Mouse (Mus musculus): ENCODE measurements around the gene Thoc5. TPM values are rescaled to one million over a fixed set of nuclear protein-coding genes. Genes with fewer than 3 reads are reported as not detected.

Thoc5 gene
- total and polyA plus RNA-seq, 2 experiments: 10.0 to 10.4 TPM

DNA sequence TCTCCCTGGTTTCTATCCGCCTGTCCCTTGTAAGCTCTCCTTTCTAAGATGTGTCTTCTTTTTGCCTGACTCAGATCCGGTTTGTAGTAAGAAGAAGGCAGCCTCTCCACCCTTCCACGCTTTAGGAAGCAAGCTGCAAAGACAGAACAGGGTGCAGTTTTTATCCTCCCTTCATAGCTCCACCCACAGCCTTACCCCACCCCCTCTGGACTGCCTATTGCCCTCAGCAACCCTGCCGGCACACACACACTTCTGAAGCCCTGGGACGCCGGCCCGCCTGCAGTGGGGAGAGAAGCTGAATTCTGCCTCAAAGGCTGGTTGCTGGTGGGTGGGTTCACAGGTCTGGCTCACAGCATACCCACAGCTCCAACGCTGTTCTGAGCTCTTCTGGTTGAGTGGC, 58.8 kb downstream of the Thoc5 start:
- Histone ChIP-seq H3K36me3 (ENCODE audit: control insufficient read depth, insufficient read depth, low read length) (no peaks in the 10 kb centered on the region), H3K79me2 (ENCODE audit: control insufficient read depth, insufficient read depth, low read length) (no peaks in the 10 kb centered on the region), H3K9ac (ENCODE audit: low read depth, low read length) (no peak overlapping the region), H3K27me3 (ENCODE audit: control insufficient read depth, insufficient read depth, low read length) (peaks cover 3% of the 10 kb centered on the region; the same call in 1 of the 2 replicates), H3K4me1 (ENCODE audit: control insufficient read depth, insufficient read depth, low read length) (no peaks in the 10 kb centered on the region), H3K4me3 (ENCODE audit: insufficient read depth, low read depth, low read length) (no peak overlapping the region), H3K27ac (replicated peaks; ENCODE audit: insufficient read depth, low read depth, low read length) (no peak overlapping the region)
- TF ChIP-seq CTCF (IDR thresholded peaks at IDR 0.05; ENCODE audit: low read depth, low read length): no peak
- TF ChIP-seq POLR2A (IDR thresholded peaks at IDR 0.05; ENCODE audit: extremely low read depth, insufficient read depth, low read length): no peak
- 8% methylated on average over 8 of the region's 8 CpGs for WGBS
- DNase-seq (ENCODE audit: extremely low read depth, low read depth, low spot score): no peak

DNA sequence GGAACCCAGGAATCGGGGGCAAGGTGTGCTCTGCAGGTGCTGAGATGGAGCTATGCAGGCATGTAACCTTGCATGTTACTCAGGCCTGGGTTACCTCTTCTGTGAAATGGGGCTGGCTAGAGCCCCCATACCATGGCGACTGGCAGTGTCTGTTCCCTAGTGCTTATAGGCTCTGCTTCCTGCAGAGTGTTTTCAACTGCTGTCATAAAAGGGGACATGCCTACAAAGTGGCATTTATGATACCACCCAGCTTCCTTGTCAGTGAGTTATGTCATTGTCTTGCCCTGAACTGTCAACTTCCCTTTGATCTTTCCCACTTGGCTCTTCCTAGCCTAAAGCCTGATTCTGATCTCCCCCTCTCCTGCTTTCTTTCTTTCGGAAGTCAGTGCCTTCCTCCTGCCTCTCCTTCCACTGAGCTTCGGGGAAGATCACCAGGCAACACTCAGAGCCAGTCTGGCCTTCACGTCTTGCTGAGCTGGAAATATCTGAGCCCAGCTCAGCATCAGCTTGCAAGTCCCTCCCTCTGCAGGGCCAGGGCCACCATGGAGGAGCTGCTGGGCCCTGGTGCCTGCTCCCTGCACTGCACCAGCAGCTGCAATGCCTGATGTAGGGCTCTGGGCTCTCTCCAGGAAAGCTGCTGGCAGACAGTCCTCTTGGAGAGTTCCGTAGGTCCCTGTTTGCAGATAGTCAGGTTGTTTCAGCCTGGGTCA, 68.1 kb downstream of the Thoc5 start:
- Histone ChIP-seq H3K9ac (ENCODE audit: low read depth, low read length) (no peak overlapping the region), H3K4me1 (ENCODE audit: control insufficient read depth, insufficient read depth, low read length) (no peaks in the 10 kb centered on the region), H3K4me3 (ENCODE audit: insufficient read depth, low read depth, low read length) (no peak overlapping the region), H3K79me2 (ENCODE audit: control insufficient read depth, insufficient read depth, low read length) (no peaks in the 10 kb centered on the region), H3K36me3 (ENCODE audit: control insufficient read depth, insufficient read depth, low read length) (no peaks in the 10 kb centered on the region), H3K27ac (replicated peaks; ENCODE audit: insufficient read depth, low read depth, low read length) (no peak overlapping the region), H3K27me3 (ENCODE audit: control insufficient read depth, insufficient read depth, low read length) (no peaks in the 10 kb centered on the region)
- no peak for DNase-seq (ENCODE audit: extremely low read depth, low read depth, low spot score)
- WGBS: 68% methylated on average over 6 of the region's 6 CpGs
- TF ChIP-seq POLR2A (IDR thresholded peaks at IDR 0.05; ENCODE audit: extremely low read depth, insufficient read depth, low read length) (no peak), CTCF (IDR thresholded peaks at IDR 0.05; ENCODE audit: low read depth, low read length) (no peak)

DNA sequence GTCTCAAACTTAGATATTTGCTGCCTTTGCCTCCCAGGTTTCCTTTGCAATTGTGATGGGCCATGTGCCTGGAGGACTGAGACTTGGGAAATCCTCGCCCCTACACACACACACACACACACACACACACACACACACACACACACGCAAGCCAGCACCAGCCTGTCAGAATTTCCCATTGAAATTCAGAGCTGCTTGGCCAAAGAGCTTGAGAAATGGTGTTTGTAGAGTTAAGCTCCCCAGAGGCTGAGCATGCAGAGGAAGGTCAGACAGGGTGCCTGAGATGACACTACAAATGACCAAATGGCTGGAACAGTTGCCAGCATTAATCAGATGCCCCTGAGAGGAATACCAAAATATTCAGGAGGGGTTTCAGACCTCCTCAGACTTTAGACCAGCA, 71.2 kb downstream of the Thoc5 start:
- no peak overlapping the region for H3K4me3 ChIP-seq (ENCODE audit: insufficient read depth, low read depth, low read length)
- TF ChIP-seq POLR2A (IDR thresholded peaks at IDR 0.05; ENCODE audit: extremely low read depth, insufficient read depth, low read length): no peak
- no peak for TF ChIP-seq CTCF (IDR thresholded peaks at IDR 0.05; ENCODE audit: low read depth, low read length)
- no peaks in the 10 kb centered on the region for H3K4me1 ChIP-seq (ENCODE audit: control insufficient read depth, insufficient read depth, low read length)
- H3K9ac ChIP-seq (ENCODE audit: low read depth, low read length): no peak overlapping the region
- H3K79me2 ChIP-seq (ENCODE audit: control insufficient read depth, insufficient read depth, low read length): no peaks in the 10 kb centered on the region
- H3K27ac ChIP-seq (replicated peaks; ENCODE audit: insufficient read depth, low read depth, low read length): no peak overlapping the region
- no peaks in the 10 kb centered on the region for H3K36me3 ChIP-seq (ENCODE audit: control insufficient read depth, insufficient read depth, low read length)
- WGBS: 75% methylated on average over 2 of the region's 2 CpGs
- DNase-seq (ENCODE audit: extremely low read depth, low read depth, low spot score): no peak
- H3K27me3 ChIP-seq (ENCODE audit: control insufficient read depth, insufficient read depth, low read length): no peaks in the 10 kb centered on the region

GRCm38 (mm10) chr11:4966888-4967287, 71.8 kb downstream of the Thoc5 start:
- Histone ChIP-seq H3K36me3 (ENCODE audit: control insufficient read depth, insufficient read depth, low read length) (no peaks in the 10 kb centered on the region), H3K79me2 (ENCODE audit: control insufficient read depth, insufficient read depth, low read length) (no peaks in the 10 kb centered on the region), H3K27me3 (ENCODE audit: control insufficient read depth, insufficient read depth, low read length) (no peaks in the 10 kb centered on the region), H3K9ac (ENCODE audit: low read depth, low read length) (no peak overlapping the region), H3K27ac (replicated peaks; ENCODE audit: insufficient read depth, low read depth, low read length) (no peak overlapping the region), H3K4me1 (ENCODE audit: control insufficient read depth, insufficient read depth, low read length) (no peaks in the 10 kb centered on the region), H3K4me3 (ENCODE audit: insufficient read depth, low read depth, low read length) (no peak overlapping the region)
- 64% methylated on average over 5 of the region's 5 CpGs for WGBS
- TF ChIP-seq CTCF (IDR thresholded peaks at IDR 0.05; ENCODE audit: low read depth, low read length): no peak
- no peak for TF ChIP-seq POLR2A (IDR thresholded peaks at IDR 0.05; ENCODE audit: extremely low read depth, insufficient read depth, low read length)
- DNase-seq (ENCODE audit: extremely low read depth, low read depth, low spot score): no peak

- H3K9ac ChIP-seq (ENCODE audit: low read depth, low read length): no peak overlapping the region
- TF ChIP-seq POLR2A (IDR thresholded peaks at IDR 0.05; ENCODE audit: extremely low read depth, insufficient read depth, low read length) (no peak), CTCF (IDR thresholded peaks at IDR 0.05; ENCODE audit: low read depth, low read length) (no peak)
- 66% methylated on average over 2 of the region's 2 CpGs for WGBS
These were observed 72.4 kb downstream of the Thoc5 start for GRCm38 (mm10) chr11:4967549-4967948.

GRCm38 (mm10) chr11:4968376-4968775, 73.3 kb downstream of the Thoc5 start:
- H3K4me3 ChIP-seq (ENCODE audit: insufficient read depth, low read depth, low read length): no peak overlapping the region
- TF ChIP-seq CTCF (IDR thresholded peaks at IDR 0.05; ENCODE audit: low read depth, low read length): no peak
- no peak for TF ChIP-seq POLR2A (IDR thresholded peaks at IDR 0.05; ENCODE audit: extremely low read depth, insufficient read depth, low read length)
- no peaks in the 10 kb centered on the region for H3K36me3 ChIP-seq (ENCODE audit: control insufficient read depth, insufficient read depth, low read length)
- H3K9ac ChIP-seq (ENCODE audit: low read depth, low read length): no peak overlapping the region
- 80% methylated on average over 10 of the region's 10 CpGs for WGBS
- H3K4me1 ChIP-seq (ENCODE audit: control insufficient read depth, insufficient read depth, low read length): no peaks in the 10 kb centered on the region
- no peaks in the 10 kb centered on the region for H3K79me2 ChIP-seq (ENCODE audit: control insufficient read depth, insufficient read depth, low read length)
- no peak overlapping the region for H3K27ac ChIP-seq (replicated peaks; ENCODE audit: insufficient read depth, low read depth, low read length)
- H3K27me3 ChIP-seq (ENCODE audit: control insufficient read depth, insufficient read depth, low read length): no peaks in the 10 kb centered on the region
- DNase-seq (ENCODE audit: extremely low read depth, low read depth, low spot score): no peak

More at GRCm38 (mm10) chr11:4967549-4967948, 72.4 kb downstream of the Thoc5 start:
- no peak overlapping the region for H3K4me3 ChIP-seq (ENCODE audit: insufficient read depth, low read depth, low read length)
- DNase-seq (ENCODE audit: extremely low read depth, low read depth, low spot score): no peak
- no peaks in the 10 kb centered on the region for H3K4me1 ChIP-seq (ENCODE audit: control insufficient read depth, insufficient read depth, low read length)
- no peaks in the 10 kb centered on the region for H3K36me3 ChIP-seq (ENCODE audit: control insufficient read depth, insufficient read depth, low read length)
- H3K27ac ChIP-seq (replicated peaks; ENCODE audit: insufficient read depth, low read depth, low read length): no peak overlapping the region
- H3K27me3 ChIP-seq (ENCODE audit: control insufficient read depth, insufficient read depth, low read length): no peaks in the 10 kb centered on the region
- no peaks in the 10 kb centered on the region for H3K79me2 ChIP-seq (ENCODE audit: control insufficient read depth, insufficient read depth, low read length)
